Mouse (Mus musculus): ENCODE results near the gene 9330182L06Rik.
A peak's percentile ranks its signal among the peaks of the same experiment; 100 is the strongest.

The 9330182L06Rik gene

GRCm38 (mm10) chr5:9265586-9266279, at the start of gene 9330182L06Rik:
9330182L06Rik (plus strand) TSS chr5:9266118.
- DNase-seq (ENCODE audit: low spot score in 2 of 2), result peak in 1 of 2 experiments; percentile 15

GRCm38 (mm10) chr5:9227456-9228008, 38.4 kb upstream of the 9330182L06Rik start:
- DNase-seq (ENCODE audit: low spot score in 2 of 2), result no peak

- no peak for DNase-seq (ENCODE audit: low spot score in 2 of 2)
Measured at GRCm38 (mm10) chr5:9264361-9264760, 1.6 kb upstream of the 9330182L06Rik start.

DNA sequence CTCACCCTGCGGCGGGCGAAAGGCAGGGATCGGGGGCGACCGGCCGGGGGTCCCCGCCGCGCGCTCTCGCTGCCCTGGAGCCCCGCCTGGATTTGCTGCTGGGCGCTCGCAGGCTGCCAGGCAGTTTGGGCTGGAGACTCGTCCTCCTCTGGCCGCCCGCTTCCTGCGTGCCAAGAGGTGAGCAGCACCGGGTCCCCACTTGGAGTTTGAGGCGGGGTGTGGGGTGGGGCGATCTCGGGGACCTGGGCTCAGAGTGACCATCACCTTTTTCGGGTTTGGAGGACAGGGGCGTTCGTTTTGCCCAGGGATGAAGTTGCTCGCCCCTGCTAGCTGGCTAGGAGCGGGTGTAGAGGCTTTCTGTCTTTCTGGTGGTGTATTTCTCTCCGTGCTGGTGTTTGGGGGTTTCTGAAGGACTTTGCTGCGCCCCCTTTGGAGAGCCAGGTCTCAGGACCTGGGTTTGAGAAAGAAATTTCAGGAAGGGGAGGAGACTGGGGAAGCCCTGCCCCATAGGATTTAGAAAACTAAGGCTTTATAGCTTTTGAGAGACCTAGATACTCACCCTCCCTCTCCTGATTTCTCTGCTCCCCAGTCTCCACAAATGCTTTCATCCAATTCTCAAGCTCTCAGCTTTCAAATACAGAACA, 484 bp downstream of the 9330182L06Rik start:
- DNase-seq (ENCODE audit: low spot score in 2 of 2), result peak in 1 of 2 experiments; percentile 14

DNA sequence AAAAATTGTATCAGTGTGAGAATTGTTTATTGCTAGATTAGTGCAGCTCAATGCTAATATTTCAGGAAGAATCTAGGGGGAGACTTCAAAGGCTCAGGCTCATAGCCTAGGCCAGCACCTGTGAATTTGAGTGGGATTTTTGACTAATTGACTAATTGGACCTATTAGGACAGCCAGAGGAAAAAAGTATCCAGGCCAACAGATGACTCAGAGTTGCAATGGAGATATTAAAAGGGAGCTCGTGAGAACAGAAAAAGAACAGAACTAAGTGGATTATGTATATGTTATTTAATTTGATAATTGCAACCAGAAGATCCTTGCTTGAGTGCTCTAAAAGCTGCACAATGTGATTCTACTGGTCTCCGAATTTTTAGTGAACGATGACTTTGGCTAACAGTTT, 3.7 kb downstream of the 9330182L06Rik start:
- no peak for DNase-seq (ENCODE audit: low spot score in 2 of 2)

GRCm38 (mm10) chr5:9272976-9273375, 7.1 kb downstream of the 9330182L06Rik start:
- DNase-seq (ENCODE audit: low spot score in 2 of 2), result no peak

- no peak for DNase-seq (ENCODE audit: low spot score in 2 of 2)
Measured at GRCm38 (mm10) chr5:9295777-9296549, 30.0 kb downstream of the 9330182L06Rik start.

GRCm38 (mm10) chr5:9296550-9296928, 30.6 kb downstream of the 9330182L06Rik start:
- DNase-seq (ENCODE audit: low spot score in 2 of 2), result no peak

DNA sequence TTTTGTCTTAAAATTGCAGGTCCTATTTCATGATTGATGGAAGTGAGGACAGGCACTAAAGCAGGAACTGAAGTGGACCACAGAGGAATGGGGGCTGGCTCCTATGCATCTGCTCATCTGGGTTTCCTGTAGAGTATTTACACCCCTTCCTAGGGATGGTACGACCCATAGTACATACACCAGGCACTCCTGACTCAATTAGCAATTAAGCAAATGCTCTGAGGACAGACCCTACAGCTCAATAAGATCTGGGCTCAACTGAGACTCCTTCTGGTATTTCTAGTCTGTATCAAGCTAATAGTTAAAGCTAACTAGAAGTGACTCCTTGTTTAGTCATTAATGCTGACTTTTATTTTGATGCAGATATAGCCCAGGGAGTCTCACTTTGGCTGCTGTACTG, 60.9 kb downstream of the 9330182L06Rik start:
- no peak for DNase-seq (ENCODE audit: low spot score in 2 of 2)

- DNase-seq (ENCODE audit: low spot score in 2 of 2), result no peak
Measured at GRCm38 (mm10) chr5:9327528-9327927, 61.6 kb downstream of the 9330182L06Rik start.

- no peak for DNase-seq (ENCODE audit: low spot score in 2 of 2)
Measured at GRCm38 (mm10) chr5:9338756-9339510, 73.0 kb downstream of the 9330182L06Rik start.

GRCm38 (mm10) chr5:9339511-9340173, 73.7 kb downstream of the 9330182L06Rik start:
- no peak for DNase-seq (ENCODE audit: low spot score in 2 of 2)

- DNase-seq (ENCODE audit: low spot score in 2 of 2), result no peak
Measured at GRCm38 (mm10) chr5:9344581-9344980, 78.7 kb downstream of the 9330182L06Rik start.

DNA sequence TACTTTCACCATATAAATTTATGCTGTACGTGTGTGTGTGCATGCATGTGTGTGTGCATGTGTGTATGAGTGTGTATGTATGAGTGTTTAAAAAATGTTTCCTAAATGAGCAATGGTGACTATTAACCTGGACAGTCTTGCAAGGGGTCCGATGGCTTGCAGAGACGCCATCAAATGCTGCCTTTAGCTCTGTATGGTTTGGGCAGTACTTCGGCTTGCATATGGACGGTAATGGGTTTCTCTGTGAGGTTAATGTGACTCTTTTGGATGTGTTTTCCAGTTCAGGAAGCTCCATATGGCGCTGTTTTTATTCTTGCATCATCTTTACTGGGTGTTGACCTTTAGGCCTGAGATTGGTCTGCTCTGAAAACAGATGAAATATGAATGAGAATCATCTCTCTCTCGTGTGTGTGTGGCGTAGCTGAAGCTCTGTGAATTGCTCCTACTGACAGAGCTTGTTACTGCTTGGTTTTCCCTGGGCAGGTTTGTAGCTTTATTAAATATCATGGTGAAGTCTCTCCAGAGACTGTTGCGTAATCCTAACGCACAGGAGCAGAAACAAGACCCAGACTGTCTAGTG, 79.2 kb downstream of the 9330182L06Rik start:
- DNase-seq (ENCODE audit: low spot score in 2 of 2), result no peak

GRCm38 (mm10) chr5:9345625-9346024, 79.7 kb downstream of the 9330182L06Rik start:
- no peak for DNase-seq (ENCODE audit: low spot score in 2 of 2)

- DNase-seq (ENCODE audit: low spot score in 2 of 2), result no peak
Measured at GRCm38 (mm10) chr5:9346510-9346909, 80.6 kb downstream of the 9330182L06Rik start.

DNA sequence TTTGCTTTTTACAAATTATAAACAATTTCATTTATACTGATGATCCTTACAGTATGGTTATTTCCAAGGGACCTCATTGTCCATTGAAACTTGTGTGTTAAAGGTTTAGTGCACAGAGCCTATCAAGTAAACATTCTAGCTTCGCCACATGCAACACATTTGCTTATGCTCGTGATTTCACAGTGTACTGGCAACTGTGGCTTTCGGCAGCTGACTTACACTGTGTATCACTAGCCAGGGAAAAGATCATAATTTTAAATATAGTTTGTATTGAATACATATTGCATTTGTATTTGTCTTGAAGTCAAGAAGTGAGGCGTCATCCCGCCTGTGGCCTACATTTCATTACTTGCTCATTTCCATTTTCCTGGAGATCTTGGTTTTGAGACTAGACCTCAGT, 86.2 kb downstream of the 9330182L06Rik start:
- DNase-seq (ENCODE audit: low spot score in 2 of 2), result no peak

DNA sequence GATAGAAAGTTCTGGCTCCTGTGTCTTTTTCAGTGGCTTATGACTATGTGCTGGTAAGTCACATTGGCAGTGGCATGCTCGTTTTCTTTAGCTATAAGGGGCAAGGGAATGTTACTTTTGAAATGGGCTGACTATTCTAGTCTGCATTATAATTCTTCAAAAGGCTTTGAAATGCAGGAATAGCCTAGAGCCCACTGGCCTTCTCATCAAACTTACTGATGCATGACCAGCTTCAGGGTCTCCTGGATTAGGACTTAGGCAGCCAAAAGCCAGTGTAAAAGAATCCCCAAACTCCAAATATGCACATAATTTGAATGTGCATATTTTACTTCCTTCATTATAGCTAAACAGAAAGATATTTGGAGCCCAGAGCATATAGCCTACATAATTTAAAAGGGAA, 86.7 kb downstream of the 9330182L06Rik start:
- no peak for DNase-seq (ENCODE audit: low spot score in 2 of 2)

- DNase-seq (ENCODE audit: low spot score in 2 of 2), result no peak
Measured at GRCm38 (mm10) chr5:9354257-9354656, 88.3 kb downstream of the 9330182L06Rik start.

- no peak for DNase-seq (ENCODE audit: low spot score in 2 of 2)
Measured at GRCm38 (mm10) chr5:9358076-9358475, 92.2 kb downstream of the 9330182L06Rik start.

Data from spleen, postnatal 10 days (tissue).